Mouse (Mus musculus) embryonic facial prominence, embryonic 13.5 days (tissue): Measurements from ENCODE around the gene Traf3. TPM values are rescaled to one million over a fixed set of nuclear protein-coding genes. Genes with fewer than 3 reads are reported as not detected.
A peak's percentile ranks its signal among the peaks of the same experiment; 100 is the strongest.

Experiments
- ATAC-seq: fragments of 200-750 bp; cut with Nextera tagmentation; 2 replicates; pipeline ENCODE4 v1.8.0; 2017; ENCODE audit warnings: low read depth; ENCODE audit not compliant: insufficient number of reproducible peaks, insufficient read depth, low FRiP score, low TSS enrichment
- H3K27ac ChIP-seq: fragments of 300-500 bp; sonication (generic); 2 replicates; pipeline ENCODE4 v1.5.1; 2015; ENCODE audit warnings: moderate library complexity, mild to moderate bottlenecking, inconsistent platforms
- H3K27me3 ChIP-seq: fragments of 300-500 bp; sonication (generic); 2 replicates; pipeline ENCODE4 v1.6.1; 2015; ENCODE audit warnings: mild to moderate bottlenecking, inconsistent platforms
- H3K36me3 ChIP-seq: fragments of 300-500 bp; sonication (generic); 2 replicates; pipeline ENCODE4 v1.6.1; 2015; ENCODE audit warnings: mild to moderate bottlenecking, inconsistent platforms
- H3K4me1 ChIP-seq: fragments of 300-500 bp; sonication (generic); 2 replicates; pipeline ENCODE4 v1.6.1; 2015; ENCODE audit warnings: inconsistent platforms
- H3K4me2 ChIP-seq: fragments of 300-500 bp; sonication (generic); 2 replicates; pipeline ENCODE4 v1.6.1; 2015; ENCODE audit warnings: moderate library complexity, mild to moderate bottlenecking, inconsistent platforms
- H3K4me3 ChIP-seq: fragments of 300-500 bp; sonication (generic); 2 replicates; pipeline ENCODE4 v1.5.1; 2015; ENCODE audit warnings: mild to moderate bottlenecking, inconsistent platforms
- H3K9ac ChIP-seq: fragments of 300-500 bp; sonication (generic); 2 replicates; pipeline ENCODE4 v1.6.1; 2015; ENCODE audit warnings: mild to moderate bottlenecking, inconsistent platforms
- H3K9me3 ChIP-seq: fragments of 300-500 bp; sonication (generic); 2 replicates; pipeline ENCODE4 v1.6.1; 2016; ENCODE audit warnings: inconsistent platforms
- WGBS: fragments of 180-500 bp; shearing (Covaris S2); methylation state at CpG from one replicate; pipeline ENCODE4 v1.1.7; 2015; ENCODE audit warnings: mixed read lengths; 5-methylcytosine and 5-hydroxymethylcytosine counted together
- polyA plus RNA-seq: library from polyadenylated mRNA; unstranded; fragments of >200 nt; fragmentation: Nextera tagmentation; extraction: Ambion mirVana; gene quantifications from 2 replicates; pipeline ENCODE4 v1.2.1, GENCODE M21; 2015

Gene Traf3
- polyA plus RNA-seq, 1 experiment from 2014 or later: 13.6 TPM

GRCm38 (mm10) chr12:111143005-111143508, 23.1 kb upstream of the Traf3 start:
- ATAC-seq: no peak
- 22% methylated on average over 12 of the region's 12 CpGs for WGBS
- H3K36me3 ChIP-seq: no peaks in the 10 kb centered on the region
- 0 out of 2 replicates have a peak, but pooled peaks cover 4% of the 10 kb centered on the region for H3K9me3 ChIP-seq
- H3K27me3 ChIP-seq: no peaks in the 10 kb centered on the region
- H3K4me2 ChIP-seq: peak overlapping the region; percentile 2; the same call in 1 of the 2 replicates
- H3K9ac ChIP-seq: no peak overlapping the region
- peak overlapping the region; percentile 5; the same call in 1 of the 2 replicates for H3K27ac ChIP-seq
- peaks cover 29% of the 10 kb centered on the region for H3K4me1 ChIP-seq
- no peak overlapping the region for H3K4me3 ChIP-seq

- no peak for ATAC-seq
- 67% methylated on average over 16 of the region's 16 CpGs for WGBS
- 0 out of 2 replicates have a peak overlapping the region, but pooled peaks have one; percentile 21 for H3K9ac ChIP-seq
- H3K4me1 ChIP-seq: peaks cover 29% of the 10 kb centered on the region
- H3K4me2 ChIP-seq: peak overlapping the region; percentile 2; the same call in 1 of the 2 replicates
- no peak overlapping the region; the same call in 1 of the 2 replicates for H3K27ac ChIP-seq
- no peak overlapping the region for H3K4me3 ChIP-seq
- no peaks in the 10 kb centered on the region for H3K36me3 ChIP-seq
- H3K27me3 ChIP-seq: no peaks in the 10 kb centered on the region
- H3K9me3 ChIP-seq: 0 out of 2 replicates have a peak, but pooled peaks cover 4% of the 10 kb centered on the region
Observed at GRCm38 (mm10) chr12:111143509-111144063, 22.6 kb upstream of the Traf3 start.

GRCm38 (mm10) chr12:111144598-111144997, 21.6 kb upstream of the Traf3 start:
- no peaks in the 10 kb centered on the region for H3K9me3 ChIP-seq
- H3K4me3 ChIP-seq: no peak overlapping the region
- no peak overlapping the region for H3K27ac ChIP-seq
- H3K4me1 ChIP-seq: peaks cover 29% of the 10 kb centered on the region
- no peak overlapping the region for H3K4me2 ChIP-seq
- no peak for ATAC-seq
- WGBS: 93% methylated on average over 2 of the region's 2 CpGs
- no peaks in the 10 kb centered on the region for H3K27me3 ChIP-seq
- no peaks in the 10 kb centered on the region for H3K36me3 ChIP-seq
- no peak overlapping the region for H3K9ac ChIP-seq

GRCm38 (mm10) chr12:111145269-111145668, 20.9 kb upstream of the Traf3 start:
- 37% methylated on average over 9 of the region's 9 CpGs for WGBS
- H3K9ac ChIP-seq: no peak overlapping the region
- H3K36me3 ChIP-seq: no peaks in the 10 kb centered on the region
- no peak overlapping the region for H3K4me3 ChIP-seq
- no peaks in the 10 kb centered on the region for H3K27me3 ChIP-seq
- H3K27ac ChIP-seq: no peak overlapping the region
- peaks cover 29% of the 10 kb centered on the region for H3K4me1 ChIP-seq
- H3K4me2 ChIP-seq: no peak overlapping the region
- no peak for ATAC-seq
- H3K9me3 ChIP-seq: no peaks in the 10 kb centered on the region

- Histone ChIP-seq H3K4me2 (no peak overlapping the region), H3K36me3 (no peaks in the 10 kb centered on the region), H3K27ac (no peak overlapping the region), H3K9ac (no peak overlapping the region), H3K4me3 (no peak overlapping the region), H3K4me1 (peaks cover 17% of the 10 kb centered on the region), H3K27me3 (no peaks in the 10 kb centered on the region), H3K9me3 (no peaks in the 10 kb centered on the region)
- no peak for ATAC-seq
- 69% methylated on average over 17 of the region's 17 CpGs for WGBS
Observed at GRCm38 (mm10) chr12:111149495-111150235, 16.5 kb upstream of the Traf3 start.

- Histone ChIP-seq H3K9ac (no peak overlapping the region), H3K4me3 (no peak overlapping the region), H3K36me3 (no peaks in the 10 kb centered on the region), H3K4me1 (peaks cover 12% of the 10 kb centered on the region), H3K27me3 (no peaks in the 10 kb centered on the region), H3K27ac (no peak overlapping the region), H3K4me2 (no peak overlapping the region), H3K9me3 (no peaks in the 10 kb centered on the region)
- 4% methylated on average over 6 of the region's 6 CpGs for WGBS
- no peak for ATAC-seq
Observed at GRCm38 (mm10) chr12:111150236-111150596, 16.0 kb upstream of the Traf3 start.

- Histone ChIP-seq H3K36me3 (no peaks in the 10 kb centered on the region), H3K27me3 (no peaks in the 10 kb centered on the region), H3K4me2 (no peak overlapping the region), H3K4me1 (peaks cover 5% of the 10 kb centered on the region; the same call in 1 of the 2 replicates), H3K9me3 (no peaks in the 10 kb centered on the region), H3K27ac (no peak overlapping the region), H3K9ac (no peak overlapping the region), H3K4me3 (no peak overlapping the region)
- ATAC-seq: no peak
- 87% methylated on average over 5 of the region's 5 CpGs for WGBS
Observed at GRCm38 (mm10) chr12:111151422-111152156, 14.6 kb upstream of the Traf3 start.

- Histone ChIP-seq H3K4me3 (no peak overlapping the region), H3K4me2 (no peak overlapping the region), H3K4me1 (peaks cover 5% of the 10 kb centered on the region; the same call in 1 of the 2 replicates), H3K9me3 (no peaks in the 10 kb centered on the region), H3K36me3 (no peaks in the 10 kb centered on the region), H3K9ac (no peak overlapping the region), H3K27ac (no peak overlapping the region), H3K27me3 (no peaks in the 10 kb centered on the region)
- 83% methylated on average over 6 of the region's 6 CpGs for WGBS
- ATAC-seq: no peak
Observed at GRCm38 (mm10) chr12:111152579-111152978, 13.6 kb upstream of the Traf3 start.

GRCm38 (mm10) chr12:111152981-111153710, 13.0 kb upstream of the Traf3 start:
- Histone ChIP-seq H3K4me3 (no peak overlapping the region), H3K9ac (0 out of 2 replicates have a peak overlapping the region, but pooled peaks have one; percentile 1), H3K9me3 (no peaks in the 10 kb centered on the region), H3K27me3 (no peaks in the 10 kb centered on the region), H3K4me2 (no peak overlapping the region), H3K36me3 (no peaks in the 10 kb centered on the region), H3K27ac (no peak overlapping the region), H3K4me1 (peaks cover 5% of the 10 kb centered on the region; the same call in 1 of the 2 replicates)
- ATAC-seq: no peak
- 72% methylated on average over 7 of the region's 7 CpGs for WGBS

- Histone ChIP-seq H3K27me3 (no peaks in the 10 kb centered on the region), H3K4me2 (no peak overlapping the region), H3K27ac (no peak overlapping the region), H3K4me3 (no peak overlapping the region), H3K9ac (no peak overlapping the region), H3K4me1 (peaks cover 5% of the 10 kb centered on the region; the same call in 1 of the 2 replicates), H3K36me3 (no peaks in the 10 kb centered on the region), H3K9me3 (no peaks in the 10 kb centered on the region)
- 65% methylated on average over 5 of the region's 5 CpGs for WGBS
- no peak for ATAC-seq
Observed at GRCm38 (mm10) chr12:111153946-111154345, 12.2 kb upstream of the Traf3 start.

- no peak for ATAC-seq
- WGBS: 87% methylated on average over 6 of the region's 6 CpGs
Observed at GRCm38 (mm10) chr12:111154641-111155040, 11.5 kb upstream of the Traf3 start.

More at GRCm38 (mm10) chr12:111154641-111155040, 11.5 kb upstream of the Traf3 start:
- Histone ChIP-seq H3K27me3 (no peaks in the 10 kb centered on the region), H3K4me1 (peaks cover 6% of the 10 kb centered on the region; the same call in 1 of the 2 replicates), H3K27ac (no peak overlapping the region), H3K4me2 (no peak overlapping the region), H3K36me3 (no peaks in the 10 kb centered on the region), H3K9me3 (no peaks in the 10 kb centered on the region), H3K9ac (no peak overlapping the region), H3K4me3 (no peak overlapping the region)
